Mouse (Mus musculus) heart, postnatal 36 days (tissue): Measurements from ENCODE around the gene Cdcp1. TPM values are rescaled to one million over a fixed set of nuclear protein-coding genes. Genes with fewer than 3 reads are reported as not detected.

Experiments used
- DNase-seq, 2 experiments: peaks; one replicate each; pipeline ENCODE4 v3.0.0; 2021 to 2022
- intact Hi-C: fragments of 180-260 bp; cut with DNase I; formaldehyde crosslinking; loops from one replicate; pipeline ENCODE4 v1.15.1; 2025
- total RNA-seq, 2 experiments: library from RNA; stranded (reverse); gene quantifications; 2 replicates each; pipeline ENCODE4 v1.2.3; 2021

Cdcp1 gene
- total RNA-seq, 2 experiments from 2014 or later, result 0.11 to 0.17 TPM

GRCm38 (mm10) chr9:123156910-123157361 is 58.9 kb downstream of the Cdcp1 start:
- intact Hi-C loops, result loop anchor here (5.0 to 10.0 kb wide), 3 partner anchors 35 to 422 kb away; partner anchors contain the start of gene Sacm1l

GRCm38 (mm10) chr9:123153121-123153520 is 62.7 kb downstream of the Cdcp1 start:
- peak; percentile 48 to 54 for DNase-seq
- intact Hi-C loops, result loop anchor here (10.0 kb wide), 2 partner anchors 372 to 418 kb away; partner anchors contain the start of gene Sacm1l

More at GRCm38 (mm10) chr9:123156910-123157361, 58.9 kb downstream of the Cdcp1 start:
- peak; percentile 68 to 74 for DNase-seq

- intact Hi-C loops, result loop anchor here (10.0 kb wide), 2 partner anchors 373 to 417 kb away; partner anchors contain the start of gene Sacm1l
- no peak for DNase-seq
These were observed 63.8 kb downstream of the Cdcp1 start for GRCm38 (mm10) chr9:123152026-123152425.

DNA sequence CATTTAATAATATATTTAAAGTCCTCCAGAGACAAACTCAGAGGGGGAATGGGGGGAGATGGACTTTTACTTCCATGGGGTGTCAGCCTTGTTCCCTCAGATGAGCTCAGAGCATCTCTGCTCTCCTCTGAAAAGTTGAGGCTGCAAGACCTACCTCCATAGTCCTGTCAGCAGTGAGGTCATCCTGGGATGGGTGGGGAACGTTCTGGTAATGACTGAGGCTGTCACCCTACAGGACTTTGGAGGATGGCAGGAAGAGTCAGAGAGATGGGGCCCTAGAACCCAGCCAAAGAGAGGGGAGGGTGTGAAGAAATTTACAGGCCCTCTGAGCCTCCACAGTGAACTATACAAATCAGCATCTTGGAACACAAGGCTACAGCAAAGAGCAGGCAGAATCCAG is 64.3 kb downstream of the Cdcp1 start:
- intact Hi-C loops, result loop anchor here (10.0 kb wide), 2 partner anchors 373 to 417 kb away; partner anchors contain the start of gene Sacm1l
- DNase-seq, result peak in 1 of 2 experiments; percentile 17

DNA sequence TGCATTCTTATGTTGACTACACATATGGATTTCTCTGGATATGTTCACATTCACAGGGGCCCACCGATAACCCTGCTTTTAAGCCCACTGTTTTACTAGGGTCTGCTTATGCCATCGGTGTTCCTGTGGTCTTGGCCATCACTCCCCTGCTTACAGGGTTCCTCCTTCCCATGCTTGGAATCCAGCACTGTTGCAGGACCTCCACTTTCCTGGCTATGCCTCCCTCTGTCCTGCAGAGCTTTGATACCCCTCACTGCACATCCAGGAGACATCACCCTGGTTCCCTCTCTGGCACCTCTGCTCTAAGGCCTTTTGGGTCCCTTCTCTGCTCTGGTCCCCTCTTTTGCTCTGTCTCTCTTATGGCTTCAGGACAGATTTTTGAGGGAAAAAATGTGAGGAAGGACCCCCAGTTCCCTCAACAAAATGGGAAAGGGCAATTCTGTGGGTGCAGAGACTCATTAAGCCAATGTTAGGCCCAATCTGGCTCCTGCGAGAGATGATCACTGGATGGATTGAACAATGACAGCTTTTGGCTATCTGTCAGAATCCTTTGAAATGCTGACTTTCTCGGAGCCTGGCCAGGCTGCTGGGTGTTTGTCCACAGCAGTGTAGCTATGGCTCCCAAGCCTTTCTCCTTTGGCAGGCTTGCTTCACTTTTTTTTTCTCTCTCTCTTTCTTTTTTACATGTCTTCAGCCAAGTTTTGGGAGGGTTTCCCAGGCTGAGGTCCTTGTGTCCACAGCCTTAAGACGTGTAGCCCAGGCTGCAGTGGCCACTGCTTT is 65.4 kb downstream of the Cdcp1 start, which contains the start of gene Clec3b:
Clec3b (plus strand) TSS at position 706 of the 780 bp plus-strand sequence.
- intact Hi-C loops, result loop anchor here (10.0 kb wide), 2 partner anchors 374 to 416 kb away; partner anchors contain the start of gene Sacm1l
- peak; percentile 67 for DNase-seq

- peak; percentile 40 to 60 for DNase-seq
- intact Hi-C loops, result no loop called here
These were observed 67.4 kb downstream of the Cdcp1 start for GRCm38 (mm10) chr9:123148430-123148829.

DNA sequence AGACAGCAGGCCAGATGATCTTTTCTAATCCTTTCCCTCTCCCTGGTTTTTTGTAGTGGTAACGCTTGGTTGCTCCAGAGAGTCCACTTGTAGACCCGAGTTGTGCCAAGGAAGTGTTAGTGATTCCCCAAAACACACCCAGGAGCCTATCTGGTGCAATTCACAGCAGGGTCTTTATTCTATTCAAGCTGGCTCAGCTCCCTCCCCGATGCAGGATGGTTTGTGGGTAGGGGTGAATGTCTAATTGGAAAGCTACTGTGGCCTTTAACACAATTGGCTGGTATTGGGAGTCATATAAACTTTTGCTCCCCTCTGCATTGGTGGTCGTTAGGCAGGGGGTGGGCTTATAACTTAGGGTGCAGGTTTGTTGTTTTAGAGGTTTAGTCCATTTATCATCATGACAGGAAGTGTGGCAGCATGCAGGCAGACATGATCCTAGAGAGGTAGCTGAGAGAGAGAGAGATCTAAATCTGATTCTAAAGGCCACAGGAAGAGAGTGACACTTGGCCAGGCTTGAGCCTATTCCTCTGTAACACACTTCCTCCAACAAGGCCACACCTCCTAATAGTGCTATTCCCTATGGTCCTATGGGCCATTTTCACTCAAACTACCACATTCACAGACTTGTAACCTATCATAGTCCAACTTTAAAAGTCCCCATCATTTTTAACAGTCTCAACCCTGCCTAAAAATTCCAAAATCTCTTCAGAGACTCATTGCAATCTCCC is 75.8 kb downstream of the Cdcp1 start:
- intact Hi-C loops, result no loop called here
- DNase-seq, result no peak

- intact Hi-C loops, result no loop called here
These were observed 76.9 kb downstream of the Cdcp1 start for GRCm38 (mm10) chr9:123138891-123139474.

DNA sequence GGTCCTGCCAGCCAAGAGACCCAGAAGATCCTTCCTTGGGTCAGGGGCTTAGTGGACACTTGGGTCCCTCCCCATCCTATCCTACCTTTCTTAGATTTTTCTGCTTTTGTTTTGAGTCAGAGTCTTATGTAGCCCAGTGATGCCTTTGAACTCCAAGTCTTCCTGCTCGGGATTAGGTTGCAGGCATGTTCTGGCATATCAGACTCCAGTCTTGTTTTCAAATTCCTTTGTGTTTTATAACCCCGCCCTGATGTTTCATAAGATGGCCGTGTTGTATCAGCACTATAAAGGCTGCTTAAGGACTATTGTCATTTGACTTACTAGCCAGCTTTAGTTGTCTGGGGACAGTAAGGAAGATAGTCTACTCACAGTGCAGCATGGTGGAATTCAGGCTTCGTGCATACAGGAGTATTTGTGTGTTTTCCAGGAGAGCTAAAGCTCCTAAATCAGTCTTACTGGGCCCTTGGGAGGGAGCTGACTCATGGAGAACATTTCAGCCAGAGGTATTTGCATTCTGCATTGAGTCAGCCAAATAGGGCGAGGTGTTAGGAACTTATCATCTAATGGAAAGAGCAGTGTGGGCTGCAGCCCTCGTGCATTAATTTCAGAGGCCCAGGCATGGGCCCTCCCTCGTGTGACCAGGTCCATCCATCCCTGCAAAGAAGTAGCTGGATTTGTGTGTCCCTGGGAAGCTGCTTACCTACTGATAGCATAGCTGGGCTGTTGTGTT is 78.7 kb downstream of the Cdcp1 start:
- peak in 1 of 2 experiments; percentile 20 for DNase-seq
- intact Hi-C loops, result no loop called here

More at GRCm38 (mm10) chr9:123138891-123139474, 76.9 kb downstream of the Cdcp1 start:
- DNase-seq, result peak; percentile 78 to 82

DNA sequence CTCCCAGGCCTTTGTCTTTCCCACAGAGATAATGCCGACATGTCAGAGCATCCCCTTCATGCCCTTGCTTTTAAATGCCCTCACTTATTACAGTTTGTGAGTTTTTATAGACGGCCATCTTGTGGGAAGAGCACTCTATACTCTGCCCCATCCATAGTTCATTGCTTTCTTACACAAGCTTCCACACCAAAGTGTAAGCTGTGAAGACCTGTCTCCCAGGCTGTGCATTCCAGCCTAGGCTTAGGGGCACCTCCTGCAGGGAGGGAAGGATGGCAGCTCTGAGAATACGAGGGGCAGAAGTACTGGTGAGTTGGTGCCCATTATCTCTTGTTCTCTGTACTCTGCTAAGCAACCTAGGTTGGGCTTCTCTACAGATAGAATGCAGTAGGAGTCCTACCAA is 82.8 kb downstream of the Cdcp1 start:
- DNase-seq, result no peak
- intact Hi-C loops, result no loop called here

DNA sequence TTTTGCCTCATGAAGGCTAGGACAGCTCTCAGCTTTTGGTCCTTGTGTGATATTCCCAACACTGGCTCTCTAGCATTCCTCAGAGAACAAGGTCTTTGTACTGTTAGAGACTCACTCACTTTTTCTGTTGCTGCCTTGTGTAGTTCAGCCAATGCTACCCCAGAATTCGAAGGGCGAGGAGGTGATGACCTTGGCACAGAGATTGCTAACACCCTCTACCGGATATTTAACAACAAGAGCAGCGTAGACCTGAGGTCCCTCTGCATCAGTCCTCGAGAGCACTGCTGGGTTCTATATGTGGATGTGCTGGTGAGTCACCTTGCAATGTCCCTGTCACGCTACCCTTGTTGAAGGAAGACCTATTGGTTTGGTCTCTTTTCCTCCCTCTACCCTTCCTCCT is 88.2 kb downstream of the Cdcp1 start:
- intact Hi-C loops, result no loop called here
- no peak for DNase-seq

DNA sequence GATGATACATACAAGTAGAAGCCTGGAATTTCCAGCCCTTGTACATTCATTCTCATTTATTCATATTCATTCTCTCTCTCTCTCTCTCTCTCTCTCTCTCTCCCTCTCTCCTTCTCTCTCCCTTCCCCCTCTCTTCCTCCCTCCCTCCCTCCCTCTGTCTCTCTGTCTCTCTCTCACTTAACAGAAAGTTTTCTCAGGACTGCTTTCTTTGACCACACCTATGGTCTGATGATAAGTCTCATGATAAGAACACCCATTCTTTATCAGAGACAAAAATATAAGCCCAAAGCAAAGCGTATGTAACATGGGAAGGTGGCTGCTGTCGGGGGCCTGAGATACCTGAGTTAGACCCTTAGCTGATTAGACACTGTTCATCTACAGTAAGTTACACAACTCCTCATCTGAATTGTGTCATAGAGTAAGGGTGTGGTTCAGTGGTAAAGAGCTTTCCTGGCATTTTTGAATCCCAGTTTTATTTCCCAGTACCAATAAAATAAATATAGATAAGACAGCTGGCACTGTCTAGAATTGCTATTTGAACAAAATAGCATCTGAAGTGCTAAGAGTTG is 91.3 kb downstream of the Cdcp1 start:
- no peak for DNase-seq
- intact Hi-C loops, result loop anchor here (5.0 kb wide), 1 partner anchor 33 kb away; no protein-coding TSS in a partner anchor

DNA sequence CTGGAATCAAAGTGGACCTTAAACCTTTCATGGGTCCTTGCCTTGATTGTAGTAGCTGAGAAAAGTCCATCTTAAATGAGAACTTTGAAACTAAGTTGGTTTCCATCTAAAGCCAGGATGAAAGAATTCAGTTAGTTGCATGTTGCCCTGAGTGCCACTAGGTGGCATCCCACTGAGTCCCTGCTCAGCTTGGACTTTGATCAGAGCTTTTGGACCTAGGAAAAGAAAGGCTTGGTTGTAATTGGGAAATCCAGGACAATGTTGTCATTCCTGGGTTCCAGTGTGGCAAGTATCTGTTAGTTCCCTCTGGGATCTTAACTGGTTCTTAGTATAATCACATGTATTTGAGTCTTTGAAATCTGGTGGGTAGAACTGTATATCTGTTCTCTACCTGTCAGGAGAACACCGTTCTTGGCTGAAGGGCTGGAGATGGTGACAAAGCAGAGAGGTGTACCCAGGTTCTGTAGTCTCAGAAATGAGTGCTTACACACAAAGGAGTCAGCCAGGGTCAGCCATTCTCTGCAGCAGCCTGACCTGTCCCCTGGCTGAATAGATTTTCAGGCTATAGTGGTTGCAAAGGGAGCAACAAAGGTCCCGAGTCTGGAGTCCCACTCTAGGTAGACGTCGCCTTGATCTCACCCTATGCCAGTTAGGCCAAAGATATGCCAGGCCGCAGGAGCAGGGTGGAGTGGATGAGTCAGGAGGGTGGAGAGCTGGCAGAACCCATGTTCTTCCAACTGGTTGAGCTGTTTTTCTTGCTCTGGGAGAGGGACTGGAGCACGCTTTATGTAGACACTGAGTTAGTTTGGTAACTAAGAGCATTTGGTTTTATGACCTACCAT is 92.0 kb downstream of the Cdcp1 start:
- DNase-seq, result peak; percentile 15 to 24
- intact Hi-C loops, result loop anchor here (5.0 kb wide), 1 partner anchor 34 kb away; no protein-coding TSS in a partner anchor

- intact Hi-C loops, result loop anchor here (5.0 kb wide), 1 partner anchor 34 kb away; no protein-coding TSS in a partner anchor
These were observed 92.8 kb downstream of the Cdcp1 start for GRCm38 (mm10) chr9:123123017-123123416.

More at GRCm38 (mm10) chr9:123123017-123123416, 92.8 kb downstream of the Cdcp1 start:
- no peak for DNase-seq
